Mouse (Mus musculus) heart, embryonic 11.5 days (tissue): ENCODE measurements at regions not wholly inside any gene's neighbourhood (a gene's known extent, or its start where the extent isn't known, plus 50 kb on each side); places are given as distances from the start of the nearest gene placed in this dataset.

Experiments used
- ATAC-seq: fragments of 200-750 bp; cut with Nextera tagmentation; replicated peaks from 2 replicates; pipeline ENCODE4 v1.8.0; 2017; ENCODE audit warnings: moderate library complexity; ENCODE audit not compliant: insufficient number of reproducible peaks, low FRiP score, low TSS enrichment
- H3K27ac ChIP-seq: fragments of 300-500 bp; sonication (generic); 2 replicates; pipeline ENCODE4 v1.5.1; 2014; ENCODE audit warnings: mild to moderate bottlenecking, low read depth, low read length
- H3K27me3 ChIP-seq: fragments of 300-500 bp; sonication (generic); 2 replicates; pipeline ENCODE4 v1.6.1; 2014; ENCODE audit warnings: mild to moderate bottlenecking, low read length, mixed read lengths; ENCODE audit not compliant: control insufficient read depth, insufficient read depth
- H3K36me3 ChIP-seq: fragments of 300-500 bp; sonication (generic); 2 replicates; pipeline ENCODE4 v1.6.1; 2014; ENCODE audit warnings: mild to moderate bottlenecking, low read length, moderate library complexity, mixed read lengths; ENCODE audit not compliant: control insufficient read depth, insufficient read depth
- H3K4me1 ChIP-seq: fragments of 300-500 bp; sonication (generic); 2 replicates; pipeline ENCODE4 v1.6.1; 2014; ENCODE audit warnings: low read length; ENCODE audit not compliant: control insufficient read depth, insufficient read depth
- H3K4me2 ChIP-seq: fragments of 300-500 bp; sonication (generic); 2 replicates; pipeline ENCODE4 v1.6.1; 2014; ENCODE audit warnings: mild to moderate bottlenecking, moderate library complexity
- H3K4me3 ChIP-seq: fragments of 300-500 bp; sonication (generic); 2 replicates; pipeline ENCODE4 v1.5.1; 2014; ENCODE audit warnings: low read depth, low read length
- H3K9ac ChIP-seq: fragments of 300-500 bp; sonication (generic); 2 replicates; pipeline ENCODE4 v1.6.1; 2014; ENCODE audit warnings: mild to moderate bottlenecking, low read depth, low read length, moderate library complexity
- H3K9me3 ChIP-seq: fragments of 300-500 bp; sonication (generic); replicated peaks from 2 replicates; pipeline ENCODE4 v1.6.1; 2016; ENCODE audit warnings: low read length; ENCODE audit not compliant: control insufficient read depth
- WGBS: fragments of 180-500 bp; shearing (Covaris S2); extraction: QIAGEN DNeasy Blood & Tissue Kit; methylation state at CpG from one replicate; pipeline ENCODE4 v1.1.7; 2014; ENCODE audit not compliant: insufficient replicate concordance; 5-methylcytosine and 5-hydroxymethylcytosine counted together

DNA sequence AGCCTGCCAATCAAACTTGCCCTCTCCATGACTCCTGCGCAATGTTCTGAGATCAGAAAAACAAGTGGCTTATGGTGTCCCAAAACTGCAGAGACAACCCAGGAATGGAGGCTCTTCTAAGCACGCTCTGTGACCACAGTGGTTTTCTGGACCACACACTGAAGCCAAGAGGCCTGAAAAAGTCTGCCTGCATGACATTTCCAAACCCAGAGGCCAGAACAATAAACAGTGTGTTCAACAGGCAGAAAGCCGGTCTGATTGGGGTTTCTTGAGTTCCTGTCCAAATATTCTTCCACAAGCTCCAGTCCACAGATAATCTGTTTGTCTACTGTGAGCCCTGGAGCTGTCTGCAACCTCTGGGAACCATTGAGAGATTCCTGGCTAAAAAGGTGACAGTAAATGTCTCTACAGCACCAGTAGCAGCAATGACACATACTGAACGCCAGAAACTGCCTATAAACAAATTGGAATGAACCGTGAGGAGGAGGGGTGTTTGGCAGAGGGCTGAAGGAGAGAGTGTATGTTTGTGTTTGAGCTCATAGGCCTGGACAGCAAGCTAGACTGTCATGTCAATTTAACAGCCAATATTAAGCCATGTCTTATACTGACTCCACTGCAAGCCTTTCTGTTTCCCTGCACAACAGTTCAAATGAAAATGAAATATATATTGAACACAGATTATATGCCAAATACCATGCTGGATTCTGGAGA lies 152.2 kb downstream of the Rpl10-ps3 start:
- no peak for ATAC-seq

DNA sequence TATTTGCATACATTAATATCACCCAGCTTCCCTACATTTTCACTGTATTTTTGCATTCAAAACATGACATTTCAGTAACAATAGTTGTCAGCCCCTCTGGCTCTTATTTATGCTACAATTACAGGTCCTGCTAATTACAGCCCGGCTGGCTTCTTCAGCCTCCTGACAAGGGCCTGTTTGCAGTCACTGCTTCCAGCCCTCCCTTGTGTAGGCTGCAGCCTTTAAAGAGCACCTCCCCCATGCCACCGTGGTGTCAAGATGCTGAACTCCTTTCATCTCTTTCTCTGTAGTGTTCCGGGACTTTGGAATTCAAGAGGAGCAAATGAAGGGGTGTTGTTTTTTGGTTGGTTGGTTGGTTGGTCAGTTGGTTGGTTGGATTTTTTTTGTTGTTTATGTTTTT lies 153.6 kb downstream of the Rpl10-ps3 start:
- no peak overlapping the region for H3K27ac ChIP-seq
- no peak for ATAC-seq
- H3K9ac ChIP-seq, result no peak overlapping the region
- H3K9me3 ChIP-seq, result no peaks in the 10 kb centered on the region
- no peaks in the 10 kb centered on the region for H3K27me3 ChIP-seq
- no peaks in the 10 kb centered on the region for H3K36me3 ChIP-seq
- H3K4me2 ChIP-seq, result no peak overlapping the region
- H3K4me1 ChIP-seq, result no peaks in the 10 kb centered on the region; the same call in 1 of the 2 replicates
- WGBS, result 11% methylated on average over 3 of the region's 3 CpGs
- no peak overlapping the region for H3K4me3 ChIP-seq

More for the DNA sequence above, 152.2 kb downstream of the Rpl10-ps3 start:
- no peaks in the 10 kb centered on the region for H3K36me3 ChIP-seq
- no peak overlapping the region for H3K4me2 ChIP-seq
- no peak overlapping the region for H3K9ac ChIP-seq
- 64% methylated on average over 5 of the region's 5 CpGs for WGBS
- H3K4me1 ChIP-seq, result no peaks in the 10 kb centered on the region; the same call in 1 of the 2 replicates
- H3K27me3 ChIP-seq, result no peaks in the 10 kb centered on the region
- no peak overlapping the region for H3K27ac ChIP-seq
- no peaks in the 10 kb centered on the region for H3K9me3 ChIP-seq
- H3K4me3 ChIP-seq, result no peak overlapping the region

DNA sequence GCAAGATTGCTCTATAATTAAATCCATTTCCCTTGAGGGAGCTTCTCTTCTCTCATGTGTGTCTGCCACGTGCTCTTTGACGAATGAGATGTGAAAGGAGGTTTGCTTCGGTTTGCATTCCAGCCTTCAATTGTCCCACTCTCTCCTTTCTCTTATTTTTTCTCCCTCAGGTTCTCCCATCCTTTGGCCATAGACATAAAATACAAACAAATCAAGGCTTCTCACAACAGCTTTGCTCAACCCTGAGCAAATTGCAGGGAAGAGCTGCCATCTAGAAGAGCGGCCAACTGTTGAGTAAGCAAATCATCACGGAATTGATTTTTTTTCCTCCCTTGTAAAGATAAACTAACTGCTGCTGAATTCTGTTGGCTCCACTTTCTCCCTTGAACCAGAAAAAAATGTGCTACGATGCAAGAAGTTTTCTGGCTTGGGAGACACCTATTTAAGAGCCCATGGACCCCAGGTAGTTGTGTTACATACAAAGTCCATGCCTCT lies 156.1 kb downstream of the Rpl10-ps3 start:
- Histone ChIP-seq H3K4me3 (no peak overlapping the region), H3K9ac (no peak overlapping the region), H3K27me3 (no peaks in the 10 kb centered on the region), H3K9me3 (no peaks in the 10 kb centered on the region), H3K4me1 (no peaks in the 10 kb centered on the region; the same call in 1 of the 2 replicates), H3K27ac (no peak overlapping the region), H3K4me2 (no peak overlapping the region), H3K36me3 (no peaks in the 10 kb centered on the region)
- WGBS, result 72% methylated on average over 6 of the region's 6 CpGs
- no peak for ATAC-seq

DNA sequence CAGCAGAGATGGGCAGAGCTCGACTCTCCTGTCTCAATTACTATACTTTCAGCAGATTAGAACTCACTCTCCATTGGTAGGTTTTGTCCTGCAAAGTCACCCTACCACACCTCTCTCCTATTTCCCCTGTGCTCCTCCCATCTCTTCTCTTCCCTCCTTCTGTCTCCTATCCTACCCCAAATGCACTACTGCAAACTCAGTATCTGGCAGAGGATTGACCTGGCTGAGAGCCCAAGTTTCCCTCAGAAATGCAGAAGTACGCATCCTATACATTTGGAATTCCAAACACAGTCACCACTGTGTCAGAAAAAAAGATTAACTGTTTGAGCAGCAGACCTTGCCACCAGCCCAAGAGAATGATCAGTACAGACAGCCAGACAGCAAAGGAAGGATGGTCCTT lies 163.4 kb downstream of the Rpl10-ps3 start:
- H3K36me3 ChIP-seq, result no peaks in the 10 kb centered on the region
- no peak overlapping the region for H3K27ac ChIP-seq
- no peaks in the 10 kb centered on the region for H3K27me3 ChIP-seq
- no peak overlapping the region for H3K4me3 ChIP-seq
- H3K4me1 ChIP-seq, result no peaks in the 10 kb centered on the region
- no peaks in the 10 kb centered on the region; the same call in 1 of the 2 replicates for H3K9me3 ChIP-seq
- H3K4me2 ChIP-seq, result no peak overlapping the region
- WGBS, result 55% methylated on average over 2 of the region's 2 CpGs
- no peak overlapping the region for H3K9ac ChIP-seq
- no peak for ATAC-seq

DNA sequence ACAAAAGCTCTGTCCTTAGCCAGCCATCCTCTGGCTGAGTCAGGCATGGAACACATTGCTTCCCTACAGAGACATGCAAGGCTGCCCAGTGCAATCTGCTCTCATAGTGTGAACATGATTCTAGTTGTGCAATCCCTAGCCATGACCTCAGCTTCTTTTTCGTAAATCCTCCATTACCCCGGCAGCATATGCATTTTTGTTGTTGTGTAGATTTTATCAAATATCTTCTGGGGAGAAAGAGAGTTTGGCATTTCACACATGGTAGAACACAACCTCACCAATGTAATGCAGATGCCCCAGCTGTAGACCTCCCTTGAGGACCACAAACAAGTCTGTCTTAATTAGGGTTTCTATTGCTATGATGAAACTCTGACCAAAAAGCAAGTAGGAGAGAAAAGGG lies 168.6 kb downstream of the Rpl10-ps3 start:
- no peaks in the 10 kb centered on the region for H3K36me3 ChIP-seq
- no peaks in the 10 kb centered on the region for H3K27me3 ChIP-seq
- ATAC-seq, result no peak
- no peak overlapping the region for H3K27ac ChIP-seq
- H3K9me3 ChIP-seq, result no peaks in the 10 kb centered on the region; the same call in 1 of the 2 replicates
- no peaks in the 10 kb centered on the region for H3K4me1 ChIP-seq
- H3K4me3 ChIP-seq, result no peak overlapping the region
- no peak overlapping the region for H3K4me2 ChIP-seq
- whole genome bisulfite sequencing, result 90% methylated on average over 2 of the region's 2 CpGs
- no peak overlapping the region for H3K9ac ChIP-seq

DNA sequence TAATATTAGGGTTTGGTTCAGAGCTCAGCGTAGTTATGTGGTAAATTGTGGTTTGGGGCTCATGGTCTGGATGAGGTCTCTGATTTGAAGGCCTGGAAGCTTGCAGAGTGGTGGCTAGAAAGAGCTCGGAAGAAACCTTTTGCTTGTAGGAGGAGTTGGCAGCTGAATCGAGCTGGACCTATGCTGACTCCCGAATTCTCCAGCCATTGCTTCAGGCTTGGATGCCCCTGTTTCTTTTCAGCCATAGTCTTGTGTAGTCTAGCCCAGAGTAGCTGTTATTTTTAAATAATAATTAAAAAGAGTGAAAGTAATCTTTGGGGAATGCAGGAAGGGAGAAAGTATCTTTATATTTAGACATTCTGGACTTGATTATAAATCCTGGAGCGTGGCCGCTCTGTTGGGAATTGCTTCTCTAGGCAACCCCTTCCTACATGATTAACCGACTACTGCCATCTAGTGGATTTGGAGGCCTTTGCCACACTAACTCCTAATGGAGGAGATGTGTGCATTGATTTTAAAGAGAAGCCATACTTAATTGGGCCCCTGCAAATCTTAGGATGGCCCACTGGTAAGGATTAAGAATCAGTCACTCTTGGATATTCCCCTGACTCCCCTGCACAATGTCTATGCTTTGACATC lies 172.8 kb downstream of the Rpl10-ps3 start:
- no peaks in the 10 kb centered on the region for H3K36me3 ChIP-seq
- no peaks in the 10 kb centered on the region for H3K27me3 ChIP-seq
- WGBS, result 33% methylated on average over 7 of the region's 7 CpGs
- H3K4me3 ChIP-seq, result no peak overlapping the region
- no peaks in the 10 kb centered on the region for H3K9me3 ChIP-seq
- no peak overlapping the region for H3K27ac ChIP-seq
- ATAC-seq, result no peak
- H3K4me2 ChIP-seq, result peak overlapping the region; percentile 14; the same call in 1 of the 2 replicates
- no peak overlapping the region for H3K9ac ChIP-seq
- no peaks in the 10 kb centered on the region for H3K4me1 ChIP-seq

DNA sequence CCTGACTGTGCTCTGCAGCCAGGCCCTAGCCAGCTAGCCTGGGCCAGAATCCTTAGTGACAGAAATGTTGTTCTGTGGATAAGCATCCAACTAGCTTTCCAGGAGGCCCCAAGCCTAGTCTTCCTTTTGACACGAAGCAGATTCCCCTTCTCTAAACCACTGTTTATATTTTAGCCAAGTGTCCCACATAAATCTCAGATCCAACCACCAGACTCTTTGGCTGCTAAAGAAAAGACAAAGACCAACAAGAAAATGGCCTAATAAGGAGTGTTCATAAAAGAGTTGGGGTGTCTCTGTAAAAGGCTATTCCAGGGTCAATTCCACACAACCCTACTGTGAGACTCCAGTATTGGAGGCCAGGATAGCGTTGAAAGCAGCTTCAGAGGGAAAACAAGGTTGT lies 173.6 kb downstream of the Rpl10-ps3 start:
- no peak overlapping the region for H3K4me2 ChIP-seq
- no peak overlapping the region for H3K4me3 ChIP-seq
- H3K9ac ChIP-seq, result no peak overlapping the region
- no peaks in the 10 kb centered on the region for H3K27me3 ChIP-seq
- H3K4me1 ChIP-seq, result no peaks in the 10 kb centered on the region
- no peaks in the 10 kb centered on the region for H3K9me3 ChIP-seq
- 70% methylated on average over 2 of the region's 2 CpGs for WGBS
- H3K36me3 ChIP-seq, result no peaks in the 10 kb centered on the region
- no peak for ATAC-seq
- no peak overlapping the region for H3K27ac ChIP-seq

DNA sequence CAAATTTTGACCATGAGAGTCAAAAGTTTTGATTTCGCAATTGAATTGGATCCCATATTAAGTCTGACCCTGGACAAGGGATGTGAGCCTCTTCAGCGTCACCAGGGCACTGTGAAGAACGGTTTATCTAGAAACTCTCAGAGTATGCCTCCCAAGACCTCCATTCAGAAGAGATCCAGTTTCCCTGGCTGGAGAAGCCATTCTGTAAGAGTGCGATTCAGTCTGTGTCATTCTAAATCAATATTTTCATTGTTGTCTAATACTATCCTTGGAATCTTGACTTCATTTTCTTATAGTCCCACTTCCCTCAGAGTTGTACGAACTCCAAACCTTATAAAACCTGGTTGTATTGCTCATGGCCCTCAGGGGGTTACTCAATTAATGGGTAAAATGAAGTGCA lies 174.1 kb downstream of the Rpl10-ps3 start:
- 90% methylated on average over 5 of the region's 5 CpGs for WGBS

More for the DNA sequence above, 174.1 kb downstream of the Rpl10-ps3 start:
- no peak for ATAC-seq
- no peaks in the 10 kb centered on the region for H3K36me3 ChIP-seq
- H3K9ac ChIP-seq, result no peak overlapping the region
- no peaks in the 10 kb centered on the region for H3K27me3 ChIP-seq
- no peak overlapping the region for H3K4me3 ChIP-seq
- H3K27ac ChIP-seq, result no peak overlapping the region
- no peaks in the 10 kb centered on the region for H3K4me1 ChIP-seq
- no peaks in the 10 kb centered on the region for H3K9me3 ChIP-seq
- H3K4me2 ChIP-seq, result no peak overlapping the region
